Mouse (Mus musculus): ENCODE measurements around the gene Lrrc52. TPM values are rescaled to one million over a fixed set of nuclear protein-coding genes. Genes with fewer than 3 reads are reported as not detected.

Lrrc52 gene
- polyA plus RNA-seq, 2 experiments = 0.02 TPM; not detected in 1

GRCm38 (mm10) chr1:167452456-167452855, 14.1 kb downstream of the Lrrc52 start:
- WGBS (ENCODE audit: insufficient replicate concordance) = 31% methylated on average over 6 of the region's 6 CpGs
- no peak overlapping the region for H3K4me2 ChIP-seq (ENCODE audit: low read depth)
- no peak for TF ChIP-seq CTCF (IDR thresholded peaks at IDR 0.05; ENCODE audit: low read depth)
- no peak for TF ChIP-seq EP300 (IDR thresholded peaks at IDR 0.05; ENCODE audit: low read depth)

GRCm38 (mm10) chr1:167448598-167448997, 18.0 kb downstream of the Lrrc52 start:
- WGBS (ENCODE audit: insufficient replicate concordance) = 28% methylated on average over 7 of the region's 7 CpGs
- Histone ChIP-seq H3K9me3 (ENCODE audit: control insufficient read depth, low read length) (no peaks in the 10 kb centered on the region), H3K9ac (replicated peaks) (no peak overlapping the region), H3K27ac (no peak overlapping the region), H3K4me3 (ENCODE audit: insufficient read depth in 1 of 2, low read depth in 2 of 2, low read length in 2 of 2) (no peak overlapping the region), H3K36me3 (replicated peaks; ENCODE audit: control insufficient read depth, insufficient read depth, low read depth) (no peaks in the 10 kb centered on the region), H3K4me1 (replicated peaks; ENCODE audit: control insufficient read depth in 2 of 2, insufficient read depth in 2 of 2, low read length in 1 of 2) (peaks cover 6 to 21% of the 10 kb centered on the region in 2 experiments; a peak in 3 of 4 replicates), H3K4me2 (ENCODE audit: low read depth) (no peak overlapping the region), H3K27me3 (ENCODE audit: control insufficient read depth, insufficient read depth, low read length) (no peaks in the 10 kb centered on the region)
- TF ChIP-seq CTCF (IDR thresholded peaks at IDR 0.05; ENCODE audit: low read depth) (no peak), EP300 (IDR thresholded peaks at IDR 0.05; ENCODE audit: low read depth) (no peak)
- no peak for DNase-seq (ENCODE audit: low read depth in 3 of 3, low spot score in 3 of 3)
- no peak for ATAC-seq (ENCODE audit: insufficient read depth)

More at GRCm38 (mm10) chr1:167452456-167452855, 14.1 kb downstream of the Lrrc52 start:
- H3K4me1 ChIP-seq (replicated peaks; ENCODE audit: control insufficient read depth in 2 of 2, insufficient read depth in 2 of 2, low read length in 1 of 2) = peaks cover 0 to 4% of the 10 kb centered on the region in 2 experiments; a peak in 3 of 4 replicates
- DNase-seq (ENCODE audit: low read depth in 3 of 3, low spot score in 3 of 3) (no peak), ATAC-seq (ENCODE audit: insufficient read depth) (no peak)
- H3K9ac ChIP-seq (replicated peaks) = no peak overlapping the region
- H3K27ac ChIP-seq = no peak overlapping the region
- H3K9me3 ChIP-seq (ENCODE audit: control insufficient read depth, low read length) = no peaks in the 10 kb centered on the region
- no peak overlapping the region for H3K4me3 ChIP-seq (ENCODE audit: insufficient read depth in 1 of 2, low read depth in 2 of 2, low read length in 2 of 2)
- H3K36me3 ChIP-seq (replicated peaks; ENCODE audit: control insufficient read depth, insufficient read depth, low read depth) = no peaks in the 10 kb centered on the region
- no peaks in the 10 kb centered on the region for H3K27me3 ChIP-seq (ENCODE audit: control insufficient read depth, insufficient read depth, low read length)

- DNase-seq (ENCODE audit: low read depth in 3 of 3, low spot score in 3 of 3) (no peak), ATAC-seq (ENCODE audit: insufficient read depth) (no peak)
- Histone ChIP-seq H3K4me2 (ENCODE audit: low read depth) (no peak overlapping the region), H3K36me3 (replicated peaks; ENCODE audit: control insufficient read depth, insufficient read depth, low read depth) (no peaks in the 10 kb centered on the region), H3K27ac (no peak overlapping the region), H3K4me1 (replicated peaks; ENCODE audit: control insufficient read depth in 2 of 2, insufficient read depth in 2 of 2, low read length in 1 of 2) (peaks cover 6 to 22% of the 10 kb centered on the region in 2 experiments; a peak in 3 of 4 replicates), H3K27me3 (ENCODE audit: control insufficient read depth, insufficient read depth, low read length) (no peaks in the 10 kb centered on the region), H3K9ac (replicated peaks) (no peak overlapping the region), H3K9me3 (ENCODE audit: control insufficient read depth, low read length) (no peaks in the 10 kb centered on the region), H3K4me3 (ENCODE audit: insufficient read depth in 1 of 2, low read depth in 2 of 2, low read length in 2 of 2) (no peak overlapping the region)
- TF ChIP-seq EP300 (IDR thresholded peaks at IDR 0.05; ENCODE audit: low read depth) (no peak), CTCF (IDR thresholded peaks at IDR 0.05; ENCODE audit: low read depth) (0 out of 2 replicates have a peak, but pooled peaks have one; percentile 3)
- 59% methylated on average over 6 of the region's 6 CpGs for WGBS (ENCODE audit: insufficient replicate concordance)
Observed at GRCm38 (mm10) chr1:167448088-167448487, 18.5 kb downstream of the Lrrc52 start.

- DNase-seq (ENCODE audit: low read depth in 3 of 3, low spot score in 3 of 3) = peak in 1 of 3 experiments; percentile 22
- TF ChIP-seq EP300 (IDR thresholded peaks at IDR 0.05; ENCODE audit: low read depth) (no peak), CTCF (IDR thresholded peaks at IDR 0.05; ENCODE audit: low read depth) (0 out of 2 replicates have a peak, but pooled peaks have one; percentile 9)
- no peaks in the 10 kb centered on the region for H3K27me3 ChIP-seq (ENCODE audit: control insufficient read depth, insufficient read depth, low read length)
- no peak overlapping the region for H3K9ac ChIP-seq (replicated peaks)
- H3K4me1 ChIP-seq (replicated peaks; ENCODE audit: control insufficient read depth in 2 of 2, insufficient read depth in 2 of 2, low read length in 1 of 2) = peaks cover 6 to 20% of the 10 kb centered on the region in 2 experiments; a peak in 3 of 4 replicates
- WGBS (ENCODE audit: insufficient replicate concordance) = 68% methylated on average over 6 of the region's 6 CpGs
- peak; percentile 51; the same call in 1 of the 2 replicates for ATAC-seq (ENCODE audit: insufficient read depth)
- no peak overlapping the region for H3K4me3 ChIP-seq (ENCODE audit: insufficient read depth in 1 of 2, low read depth in 2 of 2, low read length in 2 of 2)
- no peak overlapping the region for H3K27ac ChIP-seq
- H3K4me2 ChIP-seq (ENCODE audit: low read depth) = no peak overlapping the region
- no peaks in the 10 kb centered on the region for H3K9me3 ChIP-seq (ENCODE audit: control insufficient read depth, low read length)
- H3K36me3 ChIP-seq (replicated peaks; ENCODE audit: control insufficient read depth, insufficient read depth, low read depth) = no peaks in the 10 kb centered on the region
Observed at GRCm38 (mm10) chr1:167446516-167446915, 20.1 kb downstream of the Lrrc52 start.

GRCm38 (mm10) chr1:167445167-167445566, 21.4 kb downstream of the Lrrc52 start:
- 16% methylated on average over 4 of the region's 4 CpGs for WGBS (ENCODE audit: insufficient replicate concordance)
- Histone ChIP-seq H3K9ac (replicated peaks) (no peak overlapping the region), H3K36me3 (replicated peaks; ENCODE audit: control insufficient read depth, insufficient read depth, low read depth) (no peaks in the 10 kb centered on the region), H3K9me3 (ENCODE audit: control insufficient read depth, low read length) (no peaks in the 10 kb centered on the region), H3K27ac (peak overlapping the region; percentile 23; the same call in 1 of the 2 replicates), H3K27me3 (ENCODE audit: control insufficient read depth, insufficient read depth, low read length) (no peaks in the 10 kb centered on the region), H3K4me3 (ENCODE audit: insufficient read depth in 1 of 2, low read depth in 2 of 2, low read length in 2 of 2) (no peak overlapping the region), H3K4me2 (ENCODE audit: low read depth) (peak overlapping the region; percentile 26; the same call in 1 of the 2 replicates), H3K4me1 (replicated peaks; ENCODE audit: control insufficient read depth in 2 of 2, insufficient read depth in 2 of 2, low read length in 1 of 2) (peaks cover 6 to 20% of the 10 kb centered on the region in 2 experiments; a peak in 3 of 4 replicates)
- DNase-seq (ENCODE audit: low read depth in 3 of 3, low spot score in 3 of 3) (peak; percentile 41 to 49 (median 45)), ATAC-seq (ENCODE audit: insufficient read depth) (peak; percentile 80)
- TF ChIP-seq EP300 (IDR thresholded peaks at IDR 0.05; ENCODE audit: low read depth) (peak; percentile 81), CTCF (IDR thresholded peaks at IDR 0.05; ENCODE audit: low read depth) (no peak)
